Mouse (Mus musculus) midbrain, embryonic 11.5 days (tissue): Measurements from ENCODE around the gene Syt13. TPM values are rescaled to one million over a fixed set of nuclear protein-coding genes. Genes with fewer than 3 reads are reported as not detected.

Experiments used
- ATAC-seq: fragments of 200-750 bp; cut with Nextera tagmentation; 2 replicates; pipeline ENCODE4 v1.8.0; 2017; ENCODE audit warnings: moderate TSS enrichment, moderate library complexity; ENCODE audit not compliant: low FRiP score
- DNase-seq: peaks from one replicate; pipeline ENCODE4 v3.0.0; 2015; ENCODE audit warnings: low spot score; ENCODE audit errors: missing footprints
- H3K27ac ChIP-seq: fragments of 300-500 bp; sonication (generic); 2 replicates; pipeline ENCODE4 v1.5.1; 2014; ENCODE audit warnings: low read depth, low read length
- H3K27me3 ChIP-seq: fragments of 300-500 bp; sonication (generic); 2 replicates; pipeline ENCODE4 v1.6.1; 2014; ENCODE audit warnings: mild to moderate bottlenecking, low read length, moderate library complexity, mixed read lengths; ENCODE audit not compliant: control insufficient read depth, insufficient read depth
- H3K36me3 ChIP-seq: fragments of 300-500 bp; sonication (generic); 2 replicates; pipeline ENCODE4 v1.6.1; 2014; ENCODE audit warnings: mild to moderate bottlenecking, low read length, moderate library complexity, mixed read lengths; ENCODE audit not compliant: control insufficient read depth, insufficient read depth
- H3K4me1 ChIP-seq: fragments of 300-500 bp; sonication (generic); 2 replicates; pipeline ENCODE4 v1.6.1; 2014; ENCODE audit warnings: low read length; ENCODE audit not compliant: control insufficient read depth, insufficient read depth
- H3K4me2 ChIP-seq: fragments of 300-500 bp; sonication (generic); 2 replicates; pipeline ENCODE4 v1.6.1; 2014; ENCODE audit warnings: mild to moderate bottlenecking, moderate library complexity
- H3K4me3 ChIP-seq: fragments of 300-500 bp; sonication (generic); 2 replicates; pipeline ENCODE4 v1.5.1; 2014; ENCODE audit warnings: low read depth, low read length
- H3K9ac ChIP-seq: fragments of 300-500 bp; sonication (generic); 2 replicates; pipeline ENCODE4 v1.6.1; 2014; ENCODE audit warnings: low read length
- H3K9me3 ChIP-seq: fragments of 300-500 bp; sonication (generic); 2 replicates; pipeline ENCODE4 v1.6.1; 2016; ENCODE audit warnings: low read length; ENCODE audit not compliant: control insufficient read depth
- WGBS: fragments of 180-500 bp; shearing (Covaris S2); extraction: QIAGEN DNeasy Blood & Tissue Kit; methylation state at CpG from one replicate; pipeline ENCODE4 v1.1.7; 2014; 5-methylcytosine and 5-hydroxymethylcytosine counted together
- polyA plus RNA-seq: library from polyadenylated mRNA; unstranded; fragments of >200 nt; fragmentation: Nextera tagmentation; extraction: Ambion mirVana; gene quantifications from 2 replicates; pipeline ENCODE4 v1.2.1, GENCODE M21; 2014

Syt13 gene
- polyA plus RNA-seq, 1 experiment from 2014 or later: 14.7 TPM

DNA sequence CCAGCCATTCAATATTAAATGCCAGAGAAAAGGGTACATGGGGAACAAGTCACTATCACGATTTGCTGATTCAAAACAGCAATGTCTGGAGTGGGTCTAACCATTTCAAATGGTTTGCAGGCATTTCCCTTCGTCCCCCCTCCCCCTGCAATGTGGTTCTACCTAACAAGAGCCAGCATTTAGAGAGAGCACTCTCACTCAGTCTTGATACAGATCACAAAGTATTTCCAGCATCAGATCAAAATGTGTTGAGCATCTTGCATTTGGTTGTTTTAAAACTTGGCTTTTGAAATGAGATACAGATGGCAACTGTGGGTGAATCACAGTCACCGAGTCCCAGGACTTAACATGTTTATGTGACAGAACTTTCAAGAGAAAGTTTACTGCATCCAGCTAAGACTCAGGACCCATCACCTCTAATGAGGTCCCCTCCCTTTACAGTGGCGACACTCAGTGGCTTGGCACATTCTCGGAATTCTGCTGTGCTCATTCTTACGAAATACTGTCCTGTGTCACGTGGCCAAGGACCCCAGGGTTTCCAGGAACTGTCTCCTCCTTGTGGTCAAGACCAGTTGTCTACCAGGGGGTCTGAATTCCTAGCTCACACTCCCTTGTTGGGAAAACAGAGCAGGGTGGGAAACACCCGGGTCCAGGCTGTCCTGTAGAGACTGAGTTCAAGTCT is 67.8 kb downstream of the Syt13 start:
- Histone ChIP-seq H3K36me3 (0 out of 2 replicates have a peak, but pooled peaks cover 3% of the 10 kb centered on the region), H3K27ac (no peak overlapping the region), H3K9me3 (no peaks in the 10 kb centered on the region), H3K4me3 (no peak overlapping the region), H3K9ac (no peak overlapping the region), H3K4me1 (no peaks in the 10 kb centered on the region), H3K27me3 (no peaks in the 10 kb centered on the region), H3K4me2 (no peak overlapping the region)
- no peak for ATAC-seq
- peak; percentile 31 for DNase-seq
- WGBS: 82% methylated on average over 8 of the region's 8 CpGs

DNA sequence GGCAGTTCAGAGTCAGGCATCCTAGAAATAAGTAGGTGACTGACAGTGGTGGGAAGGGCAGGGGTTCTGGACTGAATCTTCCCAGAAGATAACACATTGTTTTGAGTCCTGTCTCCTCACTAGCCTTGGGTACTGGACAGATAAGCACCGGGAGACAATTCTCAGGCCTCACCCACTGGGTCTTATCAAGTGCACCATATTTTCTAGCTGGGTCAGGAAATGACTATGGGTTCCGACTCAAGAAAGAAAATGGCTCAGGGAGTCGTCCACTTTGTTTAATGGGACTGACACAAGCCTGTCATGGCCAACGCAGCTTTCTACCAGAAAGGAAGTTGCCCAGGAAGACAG is 68.3 kb downstream of the Syt13 start:
- DNase-seq: no peak
- no peak overlapping the region for H3K27ac ChIP-seq
- 0 out of 2 replicates have a peak, but pooled peaks cover 3% of the 10 kb centered on the region for H3K36me3 ChIP-seq
- peaks cover 2% of the 10 kb centered on the region for H3K4me1 ChIP-seq
- no peak overlapping the region for H3K4me3 ChIP-seq
- H3K4me2 ChIP-seq: no peak overlapping the region
- H3K9me3 ChIP-seq: no peaks in the 10 kb centered on the region
- no peak overlapping the region for H3K9ac ChIP-seq
- no peak for ATAC-seq
- 87% methylated on average over 4 of the region's 4 CpGs for WGBS
- no peaks in the 10 kb centered on the region for H3K27me3 ChIP-seq

DNA sequence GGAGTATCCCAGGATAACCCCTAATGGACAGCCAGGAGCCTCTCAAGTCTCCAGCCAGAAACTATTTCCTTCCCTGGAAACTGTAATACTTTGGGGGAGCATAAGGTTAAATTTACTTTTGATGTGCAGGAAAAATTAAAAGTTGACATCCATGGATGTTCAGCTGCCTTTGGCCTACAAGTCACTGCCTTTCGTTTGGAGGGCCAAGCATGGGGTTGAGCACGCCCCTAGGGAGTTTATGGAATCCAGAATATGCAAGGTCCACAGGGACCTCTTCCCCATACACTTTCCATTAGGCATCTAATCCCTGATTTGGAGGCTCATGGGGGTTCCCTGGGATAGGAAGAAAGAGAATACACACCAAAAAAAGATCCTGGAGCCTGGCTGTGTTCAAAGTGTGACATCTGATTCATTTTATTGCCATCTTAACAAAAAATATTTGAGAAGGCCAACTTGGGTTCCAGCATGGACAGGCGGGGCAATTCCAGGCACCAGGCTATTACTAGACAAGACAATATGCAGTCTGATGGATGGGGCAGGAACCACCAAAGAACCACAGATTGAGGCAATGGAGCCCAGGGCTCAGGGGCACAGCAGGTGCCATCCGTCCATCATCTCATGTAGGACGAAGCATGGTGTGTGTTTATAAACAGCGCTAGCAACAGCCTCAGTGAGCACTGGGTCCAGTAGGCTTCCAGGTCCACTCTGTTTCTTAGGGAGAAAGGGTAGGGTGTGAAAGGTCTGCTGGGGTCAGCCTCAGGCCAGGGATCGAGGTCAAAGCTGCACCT is 69.6 kb downstream of the Syt13 start:
- Histone ChIP-seq H3K36me3 (0 out of 2 replicates have a peak, but pooled peaks cover 3% of the 10 kb centered on the region), H3K27me3 (no peaks in the 10 kb centered on the region), H3K9ac (no peak overlapping the region), H3K4me2 (no peak overlapping the region), H3K9me3 (no peaks in the 10 kb centered on the region), H3K27ac (no peak overlapping the region), H3K4me1 (peaks cover 5% of the 10 kb centered on the region), H3K4me3 (no peak overlapping the region)
- WGBS: 88% methylated on average over 7 of the region's 7 CpGs
- no peak for DNase-seq
- no peak for ATAC-seq

DNA sequence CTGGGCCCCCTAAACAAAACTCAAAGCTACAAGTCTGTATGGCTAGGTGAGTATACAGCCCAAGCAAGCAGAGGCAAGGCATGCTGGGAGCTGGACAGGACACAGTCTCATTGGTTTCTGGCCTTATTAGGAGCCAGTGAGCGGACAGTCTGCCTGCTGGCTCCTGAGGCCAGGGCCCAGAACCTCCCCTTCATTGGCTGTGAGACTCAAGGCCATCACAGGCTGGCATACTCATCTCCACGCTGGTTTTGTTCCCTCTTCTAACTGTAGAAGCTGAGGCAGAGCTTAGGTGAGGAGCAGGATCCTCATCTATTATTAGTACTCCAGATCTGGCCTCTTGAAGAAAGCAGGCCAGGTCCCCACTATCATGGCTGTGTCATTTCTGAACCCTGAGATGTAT is 70.3 kb downstream of the Syt13 start:
- H3K4me3 ChIP-seq: no peak overlapping the region
- H3K27me3 ChIP-seq: no peaks in the 10 kb centered on the region
- no peak overlapping the region for H3K9ac ChIP-seq
- WGBS: 92% methylated on average over 2 of the region's 2 CpGs
- no peak for DNase-seq
- 0 out of 2 replicates have a peak, but pooled peaks cover 3% of the 10 kb centered on the region for H3K36me3 ChIP-seq
- H3K9me3 ChIP-seq: no peaks in the 10 kb centered on the region
- no peak for ATAC-seq
- H3K4me2 ChIP-seq: no peak overlapping the region
- peaks cover 5% of the 10 kb centered on the region for H3K4me1 ChIP-seq
- no peak overlapping the region for H3K27ac ChIP-seq

DNA sequence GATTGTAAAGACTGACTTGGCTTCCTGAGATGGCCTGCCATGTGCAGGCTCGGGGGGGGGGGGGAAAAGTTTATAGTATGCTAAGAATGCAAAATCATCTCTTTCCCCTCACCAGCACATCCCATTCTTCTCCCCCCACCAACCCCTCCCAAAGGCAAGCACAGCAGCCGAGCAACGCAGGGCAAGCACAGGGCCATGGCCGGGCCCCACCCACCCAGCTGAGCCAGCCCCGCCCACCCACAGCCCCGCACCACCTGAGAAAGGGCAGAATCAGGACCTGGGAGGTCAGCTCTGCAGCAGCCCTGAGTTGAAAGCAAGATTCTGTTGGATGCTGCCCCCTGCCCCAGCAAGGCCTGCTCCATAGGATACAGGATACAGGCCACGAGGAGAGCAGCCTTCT is 70.7 kb downstream of the Syt13 start:
- no peak for ATAC-seq
- H3K9me3 ChIP-seq: no peaks in the 10 kb centered on the region
- H3K36me3 ChIP-seq: 0 out of 2 replicates have a peak, but pooled peaks cover 3% of the 10 kb centered on the region
- H3K9ac ChIP-seq: no peak overlapping the region
- no peaks in the 10 kb centered on the region for H3K27me3 ChIP-seq
- no peak for DNase-seq
- no peak overlapping the region for H3K4me3 ChIP-seq
- H3K4me1 ChIP-seq: peaks cover 5% of the 10 kb centered on the region
- WGBS: 58% methylated on average over 7 of the region's 7 CpGs
- no peak overlapping the region for H3K4me2 ChIP-seq
- H3K27ac ChIP-seq: no peak overlapping the region

DNA sequence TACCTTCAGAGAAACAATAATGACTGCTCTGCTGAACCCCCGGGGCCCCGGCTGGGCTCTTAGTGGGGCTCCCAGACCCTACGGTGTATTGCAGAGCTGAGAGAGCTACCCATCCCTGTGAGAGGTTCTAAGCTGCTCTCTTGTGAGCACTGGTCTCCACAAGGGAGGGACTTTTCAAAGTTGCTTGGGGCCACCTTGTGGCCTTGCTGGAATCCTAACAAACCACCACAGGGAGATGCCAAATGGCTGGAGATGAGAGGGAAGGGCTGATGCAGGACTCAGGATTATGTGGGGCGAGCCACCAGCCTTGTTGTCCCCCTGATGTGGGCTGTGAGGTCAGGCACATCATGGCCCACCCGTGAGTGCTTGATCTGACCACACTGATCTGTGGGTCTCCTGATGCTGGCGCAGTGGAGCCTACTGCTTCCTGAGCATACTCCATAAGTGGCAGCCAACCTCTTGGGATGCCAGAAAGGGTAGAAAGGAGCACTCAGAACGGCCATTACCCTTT is 72.3 kb downstream of the Syt13 start:
- H3K9me3 ChIP-seq: no peaks in the 10 kb centered on the region
- H3K27ac ChIP-seq: no peak overlapping the region
- DNase-seq (no peak), ATAC-seq (no peak)
- H3K4me2 ChIP-seq: no peak overlapping the region
- no peak overlapping the region for H3K4me3 ChIP-seq
- no peak overlapping the region for H3K9ac ChIP-seq
- H3K4me1 ChIP-seq: peaks cover 5% of the 10 kb centered on the region
- no peaks in the 10 kb centered on the region for H3K27me3 ChIP-seq
- 0 out of 2 replicates have a peak, but pooled peaks cover 3% of the 10 kb centered on the region for H3K36me3 ChIP-seq
- 83% methylated on average over 7 of the region's 7 CpGs for WGBS

DNA sequence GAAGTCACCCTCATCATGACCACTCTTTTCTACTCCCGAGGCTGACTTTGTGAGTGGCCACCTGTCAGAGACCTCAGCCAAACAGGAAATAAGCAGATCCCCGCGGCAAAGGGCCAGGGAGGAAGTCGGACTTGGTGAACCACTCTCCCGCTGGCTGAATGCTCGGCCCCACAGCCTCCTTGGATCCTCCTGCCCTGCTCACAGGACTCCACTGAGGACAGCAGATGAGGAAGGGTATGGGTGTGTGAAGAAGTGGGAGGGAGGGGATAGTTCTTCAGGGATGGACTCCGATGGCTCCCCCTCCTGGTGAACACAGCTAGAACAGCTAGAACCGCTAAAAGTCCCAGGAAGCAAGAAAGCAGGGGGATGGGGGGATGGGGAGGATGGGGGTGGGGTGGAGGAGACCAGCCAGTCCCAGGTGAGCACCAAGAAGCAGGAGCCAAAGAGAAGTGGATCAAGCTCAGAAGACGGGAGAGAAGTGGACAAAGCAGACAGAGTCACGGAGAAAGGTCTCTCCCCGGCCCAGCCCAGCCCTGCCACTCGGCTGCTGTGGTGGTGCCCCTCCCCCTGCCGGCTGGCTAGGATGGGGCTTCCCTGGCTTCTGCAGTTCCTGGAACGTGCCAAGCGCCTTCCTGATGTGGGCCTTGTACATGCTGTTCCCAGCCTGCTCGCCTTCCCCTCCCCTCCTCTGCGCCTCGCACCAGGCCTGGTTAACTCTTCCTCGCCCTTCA is 73.2 kb downstream of the Syt13 start:
- Histone ChIP-seq H3K4me1 (peaks cover 5% of the 10 kb centered on the region), H3K27ac (no peak overlapping the region), H3K27me3 (no peaks in the 10 kb centered on the region), H3K9ac (peak overlapping the region; percentile 28; the same call in 1 of the 2 replicates), H3K9me3 (no peaks in the 10 kb centered on the region), H3K4me3 (no peak overlapping the region), H3K4me2 (peak overlapping the region; percentile 16), H3K36me3 (0 out of 2 replicates have a peak, but pooled peaks cover 3% of the 10 kb centered on the region)
- peak; percentile 80 for ATAC-seq
- WGBS: 21% methylated on average over 19 of the region's 19 CpGs
- DNase-seq: peak; percentile 91

DNA sequence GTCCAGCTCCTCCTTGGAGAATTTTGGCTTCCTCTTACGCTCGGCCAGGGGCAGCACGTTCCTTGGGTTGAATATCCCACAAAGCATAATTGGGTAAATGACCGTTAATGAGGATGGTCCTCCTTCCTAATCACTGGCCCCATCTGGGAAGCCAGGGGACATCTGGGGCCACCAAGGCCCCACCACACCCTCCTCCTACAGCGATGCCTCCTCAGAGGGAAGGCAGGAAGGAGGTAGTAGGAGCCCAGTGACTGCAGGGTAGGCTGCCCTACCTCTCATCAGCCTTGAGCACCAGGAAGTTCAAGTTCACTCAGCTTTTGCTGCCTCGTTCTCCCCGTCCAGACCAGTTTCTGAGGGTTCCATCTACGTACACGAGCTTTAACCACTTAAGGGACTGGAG is 74.7 kb downstream of the Syt13 start:
- ATAC-seq (no peak), DNase-seq (no peak)
- Histone ChIP-seq H3K4me1 (peaks cover 5% of the 10 kb centered on the region), H3K4me3 (no peak overlapping the region), H3K36me3 (0 out of 2 replicates have a peak, but pooled peaks cover 3% of the 10 kb centered on the region), H3K27me3 (no peaks in the 10 kb centered on the region), H3K9ac (no peak overlapping the region), H3K4me2 (no peak overlapping the region), H3K27ac (no peak overlapping the region), H3K9me3 (no peaks in the 10 kb centered on the region)
- 91% methylated on average over 9 of the region's 9 CpGs for WGBS
